Mouse (Mus musculus) ES-E14 (cell line): Measurements from ENCODE around the gene Nat8f5.

Experiments used
- CHD2 ChIP-seq: IDR thresholded peaks from 2 replicates; pipeline ENCODE4 v1.6.1; 2014; ENCODE audit warnings: mild to moderate bottlenecking, low read depth, low read length, inconsistent platforms
- ZC3H11A ChIP-seq: IDR thresholded peaks from 2 replicates; pipeline ENCODE4 v1.6.1; 2012; ENCODE audit warnings: low read depth, mild to moderate bottlenecking, inconsistent platforms, low read length, borderline replicate concordance

- TF ChIP-seq CHD2: no peak
- TF ChIP-seq ZC3H11A: no peak
Measured at GRCm38 (mm10) chr6:85846921-85847320, 26.1 kb upstream of the Nat8f5 start.
